Mouse (Mus musculus): ENCODE measurements at regions not wholly inside any gene's neighbourhood (a gene's known extent, or its start where the extent isn't known, plus 50 kb on each side); places are given as distances from the start of the nearest gene placed in this dataset.

GRCm38 (mm10) chr14:72942571-72942970, 106.3 kb downstream of the Cysltr2 start:
- Histone ChIP-seq H3K9ac (ENCODE audit: low read depth, low read length) (no peak overlapping the region), H3K4me2 (ENCODE audit: low read depth, low read length) (no peak overlapping the region), H3K4me3 (ENCODE audit: low read depth, low read length) (no peak overlapping the region), H3K4me1 (ENCODE audit: control insufficient read depth, low read depth, low read length) (no peaks in the 10 kb centered on the region), H3K36me3 (ENCODE audit: control insufficient read depth, insufficient read depth) (no peaks in the 10 kb centered on the region), H3K9me3 (replicated peaks; ENCODE audit: control insufficient read depth, low read length) (no peaks in the 10 kb centered on the region), H3K27ac (ENCODE audit: low read length) (no peak overlapping the region), H3K27me3 (ENCODE audit: control insufficient read depth, insufficient read depth, low read depth, low read length) (no peaks in the 10 kb centered on the region)
- WGBS (ENCODE audit: insufficient replicate concordance), result 62% methylated on average over 2 of the region's 2 CpGs
- no peak for ATAC-seq (ENCODE audit: low read depth)

DNA sequence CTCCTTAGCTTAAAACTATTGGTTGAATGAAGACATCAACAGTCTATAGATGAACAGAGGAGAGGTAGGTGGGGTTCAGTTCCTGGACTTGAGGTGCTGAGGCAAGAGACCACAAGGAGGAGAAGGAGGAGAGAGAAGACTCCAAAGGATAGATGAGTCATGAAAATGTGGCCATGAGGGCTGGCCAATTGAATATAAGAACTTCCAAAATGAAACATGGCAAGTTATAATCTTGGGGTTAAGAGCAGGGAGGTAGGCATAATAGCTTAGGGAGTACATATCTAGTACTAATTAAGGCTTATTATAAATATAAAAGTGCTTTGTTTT, 109.9 kb downstream of the Cysltr2 start:
- Histone ChIP-seq H3K9ac (ENCODE audit: low read depth, low read length) (no peak overlapping the region), H3K4me1 (ENCODE audit: control insufficient read depth, low read depth, low read length) (no peaks in the 10 kb centered on the region), H3K4me3 (ENCODE audit: low read depth, low read length) (no peak overlapping the region), H3K27me3 (ENCODE audit: control insufficient read depth, insufficient read depth, low read depth, low read length) (no peaks in the 10 kb centered on the region), H3K36me3 (ENCODE audit: control insufficient read depth, insufficient read depth) (no peaks in the 10 kb centered on the region), H3K27ac (ENCODE audit: low read length) (no peak overlapping the region), H3K4me2 (ENCODE audit: low read depth, low read length) (no peak overlapping the region), H3K9me3 (replicated peaks; ENCODE audit: control insufficient read depth, low read length) (no peaks in the 10 kb centered on the region)
- ATAC-seq (ENCODE audit: low read depth), result no peak

DNA sequence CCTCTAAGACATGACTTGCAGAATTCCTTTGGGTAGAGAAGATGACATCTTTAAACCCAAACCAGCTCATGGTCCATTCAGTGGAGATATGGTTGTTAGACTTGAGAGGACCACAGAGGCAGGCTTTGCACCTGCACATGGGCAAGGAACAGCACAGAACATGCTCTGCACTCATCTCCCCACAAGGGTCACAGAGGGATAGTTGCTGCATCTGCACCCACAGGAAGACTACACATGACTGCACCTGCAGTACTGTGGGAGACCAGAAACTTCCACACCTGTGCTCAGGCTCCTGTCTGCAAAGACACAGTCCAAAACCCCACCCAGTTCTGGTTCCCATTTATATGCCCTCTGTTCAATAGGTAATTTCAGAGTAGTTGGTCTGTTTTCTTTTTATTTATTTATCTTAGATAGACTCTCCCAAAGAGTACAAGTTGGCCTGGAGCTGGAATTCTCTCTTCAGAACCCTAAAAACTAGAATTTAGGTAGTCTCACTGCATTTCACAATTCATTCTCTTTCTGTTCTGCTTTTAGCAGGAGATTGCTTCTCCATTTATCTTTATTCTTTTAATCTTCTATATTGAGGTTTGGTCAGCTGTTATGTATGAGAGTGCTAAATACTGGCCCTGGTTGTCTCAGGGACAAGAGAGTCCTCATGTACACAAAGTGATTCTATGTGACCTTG, 110.4 kb downstream of the Cysltr2 start:
- no peak for ATAC-seq (ENCODE audit: low read depth)
- Histone ChIP-seq H3K4me2 (ENCODE audit: low read depth, low read length) (no peak overlapping the region), H3K4me3 (ENCODE audit: low read depth, low read length) (no peak overlapping the region), H3K9ac (ENCODE audit: low read depth, low read length) (no peak overlapping the region), H3K27me3 (ENCODE audit: control insufficient read depth, insufficient read depth, low read depth, low read length) (no peaks in the 10 kb centered on the region), H3K4me1 (ENCODE audit: control insufficient read depth, low read depth, low read length) (no peaks in the 10 kb centered on the region), H3K27ac (ENCODE audit: low read length) (no peak overlapping the region), H3K36me3 (ENCODE audit: control insufficient read depth, insufficient read depth) (no peaks in the 10 kb centered on the region), H3K9me3 (replicated peaks; ENCODE audit: control insufficient read depth, low read length) (no peaks in the 10 kb centered on the region)

GRCm38 (mm10) chr14:72933598-72933997, 115.3 kb downstream of the Cysltr2 start:
- Histone ChIP-seq H3K4me2 (ENCODE audit: low read depth, low read length) (no peak overlapping the region), H3K4me3 (ENCODE audit: low read depth, low read length) (no peak overlapping the region), H3K9me3 (replicated peaks; ENCODE audit: control insufficient read depth, low read length) (no peaks in the 10 kb centered on the region), H3K9ac (ENCODE audit: low read depth, low read length) (no peak overlapping the region), H3K27ac (ENCODE audit: low read length) (no peak overlapping the region), H3K36me3 (ENCODE audit: control insufficient read depth, insufficient read depth) (no peaks in the 10 kb centered on the region), H3K27me3 (ENCODE audit: control insufficient read depth, insufficient read depth, low read depth, low read length) (no peaks in the 10 kb centered on the region), H3K4me1 (ENCODE audit: control insufficient read depth, low read depth, low read length) (no peaks in the 10 kb centered on the region)
- ATAC-seq (ENCODE audit: low read depth), result no peak

DNA sequence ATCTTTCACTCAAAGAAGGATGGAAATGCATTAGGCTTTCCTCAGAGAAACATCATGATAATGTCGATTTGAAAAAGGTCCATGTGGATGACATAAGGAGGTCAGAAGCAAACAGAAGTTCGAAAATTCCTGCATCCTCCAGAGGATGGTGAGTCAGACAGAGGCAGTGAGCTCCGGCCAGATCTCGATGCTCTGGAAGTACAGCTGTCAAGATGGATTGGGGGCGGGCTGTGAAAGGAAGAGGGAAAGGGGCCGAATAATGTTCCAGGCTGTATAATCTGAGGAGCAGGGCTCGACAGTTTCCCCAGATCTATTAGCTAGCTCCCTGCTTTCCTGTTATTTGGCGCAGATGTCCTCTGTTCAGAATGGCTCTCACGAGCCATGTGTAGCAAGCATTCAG, 116.6 kb downstream of the Cysltr2 start:
- H3K4me3 ChIP-seq (ENCODE audit: low read depth, low read length), result no peak overlapping the region
- no peak overlapping the region for H3K9ac ChIP-seq (ENCODE audit: low read depth, low read length)
- no peaks in the 10 kb centered on the region for H3K27me3 ChIP-seq (ENCODE audit: control insufficient read depth, insufficient read depth, low read depth, low read length)
- no peaks in the 10 kb centered on the region for H3K36me3 ChIP-seq (ENCODE audit: control insufficient read depth, insufficient read depth)
- no peak for ATAC-seq (ENCODE audit: low read depth)
- H3K4me1 ChIP-seq (ENCODE audit: control insufficient read depth, low read depth, low read length), result no peaks in the 10 kb centered on the region
- H3K4me2 ChIP-seq (ENCODE audit: low read depth, low read length), result no peak overlapping the region
- 57% methylated on average over 9 of the region's 9 CpGs for WGBS (ENCODE audit: insufficient replicate concordance)
- H3K9me3 ChIP-seq (replicated peaks; ENCODE audit: control insufficient read depth, low read length), result no peaks in the 10 kb centered on the region
- H3K27ac ChIP-seq (ENCODE audit: low read length), result no peak overlapping the region

DNA sequence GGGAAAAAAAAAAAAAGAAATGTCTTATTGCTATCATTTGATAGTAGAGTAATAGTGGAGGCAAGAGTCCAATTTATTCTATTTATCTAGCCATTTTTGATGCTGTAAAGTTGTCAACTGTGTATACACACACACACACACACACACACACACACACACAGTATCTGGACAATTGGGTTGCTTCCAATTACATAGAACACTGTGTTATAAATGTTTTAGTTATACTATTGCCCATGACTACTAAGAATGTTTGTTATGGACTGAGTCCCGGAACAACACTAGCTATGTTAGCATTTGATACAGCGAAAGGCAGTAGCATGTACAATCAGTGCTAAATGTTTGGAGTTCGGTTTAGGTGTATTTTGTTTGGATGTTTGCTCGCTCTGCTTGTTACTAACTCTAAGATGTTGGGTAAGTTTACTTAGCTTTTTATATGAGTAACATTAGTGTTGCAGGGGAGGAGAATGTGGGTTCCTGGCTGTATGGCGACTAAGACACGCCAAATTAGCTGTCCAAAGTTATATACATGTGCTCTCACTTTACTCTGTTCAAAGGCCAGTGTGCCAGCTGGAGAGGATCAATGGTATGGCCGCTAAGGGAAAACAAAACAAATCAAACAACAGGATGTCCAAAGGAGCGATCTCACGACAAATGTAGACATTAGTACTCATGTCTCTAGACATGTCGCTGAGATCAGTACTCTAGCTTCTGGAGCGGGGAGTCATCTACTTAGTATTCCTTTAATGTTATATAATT, 147.6 kb downstream of the Cysltr2 start:
- ATAC-seq (ENCODE audit: low read depth), result no peak
- H3K36me3 ChIP-seq (ENCODE audit: control insufficient read depth, insufficient read depth), result no peaks in the 10 kb centered on the region
- H3K4me2 ChIP-seq (ENCODE audit: low read depth, low read length), result no peak overlapping the region
- 72% methylated on average over 11 of the region's 11 CpGs for WGBS (ENCODE audit: insufficient replicate concordance)
- no peak overlapping the region for H3K27ac ChIP-seq (ENCODE audit: low read length)
- no peak overlapping the region for H3K4me3 ChIP-seq (ENCODE audit: low read depth, low read length)
- H3K9me3 ChIP-seq (replicated peaks; ENCODE audit: control insufficient read depth, low read length), result no peaks in the 10 kb centered on the region
- H3K9ac ChIP-seq (ENCODE audit: low read depth, low read length), result no peak overlapping the region
- H3K4me1 ChIP-seq (ENCODE audit: control insufficient read depth, low read depth, low read length), result no peaks in the 10 kb centered on the region
- no peaks in the 10 kb centered on the region for H3K27me3 ChIP-seq (ENCODE audit: control insufficient read depth, insufficient read depth, low read depth, low read length)

- Histone ChIP-seq H3K9me3 (replicated peaks; ENCODE audit: control insufficient read depth, low read length) (no peaks in the 10 kb centered on the region), H3K4me3 (ENCODE audit: low read depth, low read length) (no peak overlapping the region), H3K9ac (ENCODE audit: low read depth, low read length) (no peak overlapping the region), H3K27ac (ENCODE audit: low read length) (no peak overlapping the region), H3K4me1 (ENCODE audit: control insufficient read depth, low read depth, low read length) (no peaks in the 10 kb centered on the region), H3K4me2 (ENCODE audit: low read depth, low read length) (no peak overlapping the region), H3K27me3 (ENCODE audit: control insufficient read depth, insufficient read depth, low read depth, low read length) (no peaks in the 10 kb centered on the region), H3K36me3 (ENCODE audit: control insufficient read depth, insufficient read depth) (no peaks in the 10 kb centered on the region)
- ATAC-seq (ENCODE audit: low read depth), result no peak
- WGBS (ENCODE audit: insufficient replicate concordance), result 64% methylated on average over 4 of the region's 4 CpGs
Observed at GRCm38 (mm10) chr14:72899630-72900029, 149.3 kb downstream of the Cysltr2 start.

DNA sequence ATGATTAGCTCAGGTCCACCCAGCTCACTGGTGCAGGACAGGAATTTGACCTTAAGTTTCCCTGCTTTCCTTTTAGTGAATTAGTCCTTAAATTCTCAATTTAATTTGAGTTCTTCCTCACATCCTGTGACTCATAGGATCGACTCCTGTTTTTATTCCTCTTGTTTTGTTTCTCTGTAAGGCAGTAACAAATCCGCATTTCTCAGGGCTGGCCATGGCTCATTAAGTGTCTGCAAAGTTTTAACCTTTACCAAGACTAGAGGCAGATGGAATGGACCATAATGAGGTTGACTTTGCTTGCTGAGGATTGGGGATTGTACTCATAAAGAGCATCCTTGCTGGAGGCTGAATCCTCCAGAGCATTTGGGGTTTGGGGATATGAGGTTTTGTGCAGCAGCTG, 156.6 kb downstream of the Cysltr2 start:
- no peak overlapping the region for H3K4me2 ChIP-seq (ENCODE audit: low read depth, low read length)
- no peak overlapping the region for H3K4me3 ChIP-seq (ENCODE audit: low read depth, low read length)
- no peaks in the 10 kb centered on the region for H3K27me3 ChIP-seq (ENCODE audit: control insufficient read depth, insufficient read depth, low read depth, low read length)
- no peak overlapping the region for H3K9ac ChIP-seq (ENCODE audit: low read depth, low read length)
- H3K9me3 ChIP-seq (replicated peaks; ENCODE audit: control insufficient read depth, low read length), result no peaks in the 10 kb centered on the region
- H3K4me1 ChIP-seq (ENCODE audit: control insufficient read depth, low read depth, low read length), result no peaks in the 10 kb centered on the region
- no peak for ATAC-seq (ENCODE audit: low read depth)
- no peak overlapping the region for H3K27ac ChIP-seq (ENCODE audit: low read length)
- 57% methylated on average over 2 of the region's 2 CpGs for WGBS (ENCODE audit: insufficient replicate concordance)
- no peaks in the 10 kb centered on the region for H3K36me3 ChIP-seq (ENCODE audit: control insufficient read depth, insufficient read depth)

GRCm38 (mm10) chr14:72889663-72890062, 159.3 kb downstream of the Cysltr2 start:
- WGBS (ENCODE audit: insufficient replicate concordance), result 31% methylated on average over 5 of the region's 5 CpGs
- Histone ChIP-seq H3K4me3 (ENCODE audit: low read depth, low read length) (no peak overlapping the region), H3K4me2 (ENCODE audit: low read depth, low read length) (no peak overlapping the region), H3K36me3 (ENCODE audit: control insufficient read depth, insufficient read depth) (no peaks in the 10 kb centered on the region), H3K9ac (ENCODE audit: low read depth, low read length) (no peak overlapping the region), H3K27ac (ENCODE audit: low read length) (no peak overlapping the region), H3K4me1 (ENCODE audit: control insufficient read depth, low read depth, low read length) (no peaks in the 10 kb centered on the region), H3K27me3 (ENCODE audit: control insufficient read depth, insufficient read depth, low read depth, low read length) (no peaks in the 10 kb centered on the region), H3K9me3 (replicated peaks; ENCODE audit: control insufficient read depth, low read length) (no peaks in the 10 kb centered on the region)
- no peak for ATAC-seq (ENCODE audit: low read depth)
